Mouse (Mus musculus): Measurements from ENCODE around the gene Rab11fip2.

- TF ChIP-seq CTCF (IDR thresholded peaks at IDR 0.05; ENCODE audit: insufficient read depth, low read length) (no peak), POLR2A (IDR thresholded peaks at IDR 0.05; ENCODE audit: borderline replicate concordance, extremely low read depth, low read depth, low read length) (no peak)
Observed at GRCm38 (mm10) chr19:59885301-59885700, 58.2 kb downstream of the Rab11fip2 start.
